Mouse (Mus musculus): ENCODE results near the gene Akap13.

- TF ChIP-seq CTCF (IDR thresholded peaks at IDR 0.05; ENCODE audit: low read depth) = no peak
- no peak for TF ChIP-seq EP300 (IDR thresholded peaks at IDR 0.05; ENCODE audit: low read depth)
Observed at GRCm38 (mm10) chr7:75801621-75802358, 346.5 kb downstream of the Akap13 start.
